Mouse (Mus musculus): ENCODE measurements around the gene Ankrd10. TPM values are rescaled to one million over a fixed set of nuclear protein-coding genes. Genes with fewer than 3 reads are reported as not detected.
"Not testable (repeated sequence)": the region's sequence is repeated elsewhere in the genome, so short reads cannot be mapped to it uniquely, and the experiment has no call there.

Ankrd10 gene
- 105 and 110 TPM in 2 replicates for polyA plus RNA-seq (2015; fragmentation: Nextera tagmentation; extraction: Ambion mirVana)

DNA sequence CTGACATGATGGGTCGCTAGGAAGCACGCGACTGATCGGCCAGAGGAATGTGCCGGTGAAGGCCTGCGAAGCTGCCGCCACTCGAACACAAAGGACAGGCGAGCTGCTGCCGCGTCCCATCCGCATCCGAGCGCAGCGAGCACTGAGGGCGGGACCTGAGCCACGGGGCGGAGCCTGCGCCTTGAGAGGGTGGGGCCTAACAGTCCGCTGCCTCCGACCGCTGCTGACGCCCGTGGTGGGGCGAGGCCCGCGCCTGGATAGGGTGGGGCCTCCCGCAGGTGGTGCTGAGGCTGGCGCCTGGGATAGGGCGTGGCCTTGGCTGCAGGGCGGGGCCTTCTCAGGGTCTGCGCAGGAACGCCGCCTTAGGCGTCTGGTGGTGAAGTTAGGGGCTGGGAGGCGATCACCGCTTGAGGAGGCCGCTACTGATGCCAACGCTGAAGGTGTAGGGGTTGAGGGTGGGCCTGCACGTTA lies at the start of gene Ankrd10:
Gene Ankrd10 (minus strand): TSS at position 147 of the 471 bp plus-strand sequence.
- DNase-seq (ENCODE audit: low spot score): peak; percentile 98

DNA sequence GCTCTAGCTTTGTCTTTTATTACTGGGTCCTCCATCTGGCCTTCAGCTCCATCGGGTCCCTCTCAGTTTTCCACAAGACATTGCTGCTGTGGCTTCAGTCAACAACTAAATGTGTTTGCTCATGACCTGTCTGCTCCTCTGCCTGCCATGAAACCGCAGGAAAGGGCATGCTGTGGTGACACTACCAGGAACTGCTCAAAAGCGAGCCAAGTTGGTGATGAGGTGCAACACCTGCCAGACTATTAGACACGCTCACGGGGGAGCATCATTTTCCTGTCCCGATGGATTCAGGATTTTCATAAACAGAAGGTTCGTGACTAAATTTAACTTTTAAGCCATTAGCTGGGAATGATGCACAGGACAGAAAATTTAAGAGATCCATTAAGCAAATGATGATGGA lies 49.0 kb upstream of the Ankrd10 start:
- no peak for DNase-seq (ENCODE audit: low spot score)

DNA sequence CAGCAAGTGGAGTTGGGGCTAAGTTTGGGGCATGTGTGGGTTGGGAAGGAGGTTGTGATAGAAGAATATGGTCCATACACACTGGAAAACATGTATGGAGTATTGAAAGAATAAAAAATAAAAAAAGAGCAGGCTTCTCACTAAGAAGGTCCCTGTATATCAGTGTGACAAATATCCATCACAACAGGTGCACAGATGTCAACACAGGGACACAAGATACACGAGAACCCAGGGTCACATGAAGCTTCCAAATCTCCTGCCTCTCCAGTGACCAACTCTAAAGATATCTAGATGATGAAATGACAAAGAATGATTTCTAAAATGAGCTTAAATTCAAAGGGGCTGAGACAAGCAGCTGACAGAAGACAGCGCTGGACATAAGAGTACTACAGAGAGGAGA lies 32.8 kb upstream of the Ankrd10 start:
- DNase-seq (ENCODE audit: low spot score): no peak

DNA sequence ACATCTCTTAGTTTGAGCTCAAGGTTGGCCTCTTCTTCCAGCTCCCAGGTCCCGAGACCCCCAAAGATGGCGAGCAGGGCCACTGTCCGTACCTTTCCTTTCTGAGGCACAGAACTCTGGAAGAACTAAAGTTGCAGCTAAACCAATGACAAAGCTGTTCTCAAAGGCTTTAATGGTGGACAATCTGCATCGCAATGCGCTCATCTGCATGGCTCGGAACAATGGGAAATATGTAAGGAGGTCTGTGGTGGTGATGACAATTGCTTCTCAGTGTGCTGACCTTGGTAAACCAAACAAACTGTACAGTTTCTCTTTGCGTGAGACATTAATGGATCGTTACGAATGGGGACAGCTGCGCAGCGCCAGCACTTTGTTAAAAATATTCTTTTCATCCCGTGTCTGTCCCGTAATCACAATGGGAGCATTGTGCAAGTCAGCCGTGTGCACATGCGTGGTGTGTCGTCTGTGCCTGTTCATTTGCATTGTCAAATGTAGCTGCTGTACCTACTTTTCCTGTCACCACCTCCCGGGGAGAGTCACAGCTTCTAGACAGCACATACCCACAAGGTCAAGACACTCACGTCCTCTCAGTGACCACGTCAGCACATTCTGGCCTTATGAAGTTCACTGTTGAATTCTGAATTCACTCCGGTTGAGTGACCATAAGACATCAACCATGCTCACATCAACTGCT lies 30.6 kb upstream of the Ankrd10 start:
- not testable (repeated sequence) for DNase-seq (ENCODE audit: low spot score)

DNA sequence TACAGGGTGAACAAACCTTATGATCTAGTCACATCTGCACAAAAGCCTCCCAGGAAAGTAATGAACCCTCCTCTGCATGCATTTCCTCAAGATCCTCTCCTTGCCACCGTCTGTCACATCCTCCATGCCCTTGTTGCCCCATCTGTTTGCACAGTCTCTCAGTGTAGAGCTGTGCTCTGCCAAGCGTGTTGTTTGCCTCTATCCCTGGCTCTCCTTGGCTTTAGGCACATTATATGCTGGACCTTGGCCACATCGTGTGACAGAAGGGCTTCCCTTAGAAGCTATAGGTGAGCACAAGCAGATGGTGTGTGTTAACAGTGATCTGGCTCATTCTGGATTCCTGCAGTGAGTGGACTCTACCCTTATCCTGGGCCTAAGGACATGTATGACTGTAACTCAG lies 26.4 kb upstream of the Ankrd10 start:
- no peak for DNase-seq (ENCODE audit: low spot score)

DNA sequence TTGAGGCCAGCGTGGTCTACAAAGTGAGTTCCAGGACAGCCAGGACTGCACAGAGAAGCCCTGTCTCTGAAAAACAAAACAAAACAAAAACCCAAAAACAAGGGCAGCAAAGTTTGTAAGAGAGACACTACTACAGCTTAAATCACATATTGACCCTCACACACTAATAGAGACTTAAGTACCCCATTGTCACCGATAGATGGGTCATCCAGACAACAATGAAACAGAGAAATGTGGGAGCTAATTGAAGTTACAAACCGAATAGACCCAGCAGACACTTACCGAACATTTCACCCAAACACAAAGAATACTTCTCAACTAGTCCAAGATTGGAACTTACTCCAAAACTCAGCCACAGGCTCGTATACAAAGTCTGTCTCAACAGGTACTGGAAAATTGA lies 14.5 kb upstream of the Ankrd10 start:
- DNase-seq (ENCODE audit: low spot score): no peak

DNA sequence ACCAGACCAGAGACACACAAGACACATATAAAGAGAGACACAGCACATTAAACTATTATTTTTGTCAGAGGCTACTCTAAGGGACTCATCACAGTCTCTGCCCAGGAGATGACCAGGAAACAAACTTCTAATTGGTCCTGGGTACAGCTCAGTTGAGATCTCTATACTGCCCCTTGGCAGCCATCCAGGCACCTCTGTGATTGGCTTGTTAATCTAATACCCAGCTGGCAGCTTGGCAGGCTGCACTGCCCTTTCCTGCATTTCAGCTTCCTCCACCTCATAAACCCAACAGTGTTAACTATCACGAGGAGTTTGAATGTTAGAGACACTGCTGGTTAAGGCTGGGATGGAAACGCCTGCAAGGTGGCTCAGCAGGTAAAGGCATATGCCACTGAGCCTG lies 7.6 kb upstream of the Ankrd10 start:
- no peak for DNase-seq (ENCODE audit: low spot score)

DNA sequence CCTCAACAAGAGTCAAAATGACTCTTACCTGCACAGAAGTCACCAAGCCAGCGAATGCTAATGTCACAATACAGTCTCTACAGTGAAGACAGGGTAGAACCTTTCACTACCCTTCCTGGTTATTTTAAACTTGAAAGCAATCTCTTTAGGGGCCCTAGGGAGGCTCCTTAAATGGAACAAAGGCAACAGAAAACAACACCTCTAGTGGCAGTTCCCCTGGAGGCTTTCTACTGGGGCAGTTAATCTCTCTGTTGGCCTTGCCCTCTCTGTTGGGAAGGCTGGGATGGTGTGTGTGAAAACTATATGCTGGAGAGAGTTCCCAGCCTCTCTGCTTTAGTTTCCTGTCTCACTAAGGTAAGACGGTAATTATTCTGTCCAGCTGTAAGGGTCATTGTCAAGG lies 5.0 kb upstream of the Ankrd10 start:
- no peak for DNase-seq (ENCODE audit: low spot score)

DNA sequence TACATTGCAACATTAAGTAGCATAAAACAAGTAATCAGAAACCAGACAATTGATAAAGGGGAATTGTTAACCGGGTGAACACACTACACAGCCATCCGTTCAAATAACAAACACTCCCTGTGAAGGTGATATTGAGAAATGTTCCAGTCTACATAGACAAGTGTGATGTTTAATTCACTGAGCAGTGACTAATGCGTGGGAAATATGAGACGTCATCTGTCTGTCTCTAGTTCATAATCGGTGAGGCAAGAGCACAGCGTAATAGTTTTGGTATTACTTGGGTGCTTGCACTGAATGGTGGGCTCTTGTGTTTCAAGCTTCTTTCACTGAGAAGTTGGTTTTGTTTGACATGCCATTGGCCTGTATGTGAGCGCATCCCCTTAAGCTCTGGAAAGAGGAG lies 2.0 kb upstream of the Ankrd10 start:
- DNase-seq (ENCODE audit: low spot score): no peak

DNA sequence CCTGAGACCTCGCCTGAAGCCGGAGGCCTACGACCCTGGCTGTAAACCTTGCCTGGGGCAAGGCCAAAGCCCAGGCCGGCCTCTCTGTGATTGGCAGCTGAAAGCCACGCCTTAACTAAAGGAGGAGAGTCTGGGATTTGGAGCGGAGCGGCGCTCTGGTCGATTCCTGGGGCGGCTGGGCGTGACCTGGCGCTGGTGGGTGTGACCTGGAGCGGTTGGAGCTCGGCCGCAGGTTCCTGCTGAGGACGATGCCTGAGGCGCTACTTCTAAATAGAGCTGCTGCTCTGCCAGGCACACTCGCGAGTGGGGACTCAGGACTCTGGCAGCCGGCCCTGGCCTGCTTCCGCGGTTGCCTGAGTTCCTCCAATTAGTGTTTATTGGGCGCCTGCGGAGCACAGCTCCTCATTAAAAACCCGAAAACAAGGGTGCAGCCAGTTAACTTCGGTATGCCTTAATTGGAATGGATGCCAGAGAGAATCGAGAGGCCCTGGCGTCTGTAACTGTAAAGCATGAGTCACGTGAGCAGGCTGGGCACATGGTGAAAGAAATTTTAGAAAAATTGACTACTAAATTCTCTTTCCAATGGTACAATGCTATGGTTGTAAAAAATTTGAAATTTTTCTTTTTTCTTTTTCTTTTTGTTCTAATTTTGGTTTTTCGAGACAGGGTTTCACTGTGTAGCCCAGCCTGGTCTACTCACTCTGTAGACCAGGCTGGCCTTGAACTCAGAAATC lies 934 bp upstream of the Ankrd10 start:
- peak; percentile 74 for DNase-seq (ENCODE audit: low spot score)

DNA sequence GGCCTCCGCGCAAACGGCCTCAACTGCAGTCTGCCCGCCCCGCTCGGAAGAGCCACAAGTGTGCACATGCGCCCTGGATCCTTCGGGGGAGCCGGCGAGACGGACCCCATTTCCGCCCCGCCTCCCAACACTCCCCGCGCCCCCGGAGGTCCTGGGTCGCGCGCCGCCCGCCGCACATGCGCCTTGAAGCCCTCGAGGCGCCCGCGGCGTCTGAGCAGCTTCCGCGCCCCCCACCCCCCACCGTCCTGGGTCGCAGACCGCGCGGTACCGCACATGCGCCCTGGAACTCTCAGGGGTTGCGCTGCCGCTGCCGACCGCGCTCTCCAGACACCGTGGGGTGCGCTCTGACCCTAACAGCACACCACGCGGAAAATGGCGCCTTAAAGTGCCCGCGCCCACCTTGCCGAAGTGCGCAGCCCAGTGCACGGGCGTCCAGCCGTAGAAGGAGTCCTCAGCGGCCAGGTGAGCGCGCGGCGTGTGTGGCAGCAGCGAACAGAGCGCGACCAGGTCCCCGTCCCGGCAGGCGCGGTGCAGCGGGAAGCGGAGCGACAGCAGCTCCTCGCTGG lies 462 bp downstream of the Ankrd10 start:
- DNase-seq (ENCODE audit: low spot score): peak; percentile 98

DNA sequence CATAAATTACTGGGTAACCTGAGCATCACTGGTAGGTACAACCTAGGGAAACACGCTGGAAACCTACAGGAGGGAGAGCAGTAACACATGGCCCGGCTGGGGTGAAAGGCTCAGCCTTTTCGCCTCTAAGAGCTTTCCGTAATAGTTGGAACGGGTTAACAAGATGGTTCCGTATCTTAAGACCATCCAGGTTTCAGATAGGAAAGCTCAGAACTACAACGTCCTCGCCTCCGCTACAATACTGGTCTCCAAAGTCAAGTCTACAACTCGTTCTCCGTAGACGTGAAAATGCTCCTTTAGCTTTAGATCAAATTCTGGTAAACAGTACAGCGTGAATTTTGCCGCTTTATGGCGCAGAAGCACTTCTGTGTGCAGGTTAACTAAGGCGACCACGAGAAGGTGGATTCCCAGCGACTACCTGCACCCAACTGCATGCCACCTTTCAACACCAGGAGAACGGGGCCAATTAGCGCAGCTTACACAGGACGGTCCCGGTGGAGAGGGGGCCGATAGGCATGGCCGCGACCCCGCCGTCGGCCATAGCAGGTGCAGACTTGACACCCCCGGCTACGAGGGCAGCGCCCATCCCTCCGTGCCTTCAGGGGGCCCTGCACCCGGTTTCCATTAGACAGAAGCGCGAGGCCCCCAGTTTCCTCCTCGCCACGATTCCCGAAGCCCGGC lies 1.1 kb downstream of the Ankrd10 start:
- DNase-seq (ENCODE audit: low spot score): no peak

DNA sequence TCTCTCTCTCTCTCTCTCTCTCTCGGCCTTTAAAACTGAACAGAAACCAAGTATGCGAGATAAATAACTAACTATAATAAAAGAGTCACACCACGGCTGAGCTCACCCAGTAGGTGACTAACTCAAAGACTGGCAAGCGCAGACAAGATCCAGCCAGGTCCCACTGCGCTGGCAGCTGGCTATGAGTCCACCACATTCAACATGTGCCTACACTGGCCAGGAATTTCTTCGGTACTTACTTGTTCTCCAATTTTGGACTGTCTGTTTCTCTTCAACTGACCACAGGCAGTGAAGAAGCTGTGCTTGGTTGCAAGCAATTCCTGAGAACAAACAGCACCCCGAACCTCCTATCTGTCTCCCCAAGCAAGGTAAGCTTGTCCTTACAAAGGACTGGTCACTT lies 2.1 kb downstream of the Ankrd10 start:
- no peak for DNase-seq (ENCODE audit: low spot score)

DNA sequence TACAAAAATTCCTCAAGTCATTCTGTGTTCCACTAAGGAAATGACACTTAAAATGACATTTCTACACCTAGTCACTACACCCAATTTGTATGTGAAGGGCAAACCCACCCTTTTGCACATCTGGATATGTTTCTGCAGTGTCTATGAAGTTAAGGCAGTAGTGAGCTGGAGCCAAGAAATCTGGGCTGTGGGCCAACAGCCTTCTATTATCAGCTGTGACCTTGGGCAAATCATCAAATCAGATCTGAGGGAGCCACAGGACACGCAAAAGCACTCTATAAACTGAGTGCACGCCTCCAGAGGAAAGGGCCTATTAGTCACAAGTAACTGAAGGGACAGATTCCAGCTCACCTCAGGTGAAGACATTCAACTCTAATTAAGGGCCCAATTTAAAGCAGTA lies 3.2 kb downstream of the Ankrd10 start:
- DNase-seq (ENCODE audit: low spot score): no peak

DNA sequence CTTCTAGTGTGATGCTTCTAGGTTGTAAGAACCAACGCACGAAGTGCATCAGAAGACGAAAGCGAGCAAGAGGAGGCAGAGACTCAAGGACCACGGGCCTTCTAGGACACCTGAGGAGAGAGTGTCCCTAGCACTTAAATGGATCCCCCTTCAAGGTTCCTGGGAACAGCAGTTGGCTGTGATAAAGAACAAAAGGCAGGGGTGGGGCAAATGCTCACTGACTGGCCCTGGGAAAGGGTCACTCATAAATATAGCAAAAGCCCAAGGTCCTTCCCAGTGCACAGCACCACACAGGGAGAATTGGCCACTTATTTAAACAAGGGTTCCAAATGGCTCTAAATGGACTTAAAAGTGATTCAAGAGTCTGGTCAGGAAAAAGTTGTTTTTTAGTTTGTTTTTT lies 6.4 kb downstream of the Ankrd10 start:
- no peak for DNase-seq (ENCODE audit: low spot score)

DNA sequence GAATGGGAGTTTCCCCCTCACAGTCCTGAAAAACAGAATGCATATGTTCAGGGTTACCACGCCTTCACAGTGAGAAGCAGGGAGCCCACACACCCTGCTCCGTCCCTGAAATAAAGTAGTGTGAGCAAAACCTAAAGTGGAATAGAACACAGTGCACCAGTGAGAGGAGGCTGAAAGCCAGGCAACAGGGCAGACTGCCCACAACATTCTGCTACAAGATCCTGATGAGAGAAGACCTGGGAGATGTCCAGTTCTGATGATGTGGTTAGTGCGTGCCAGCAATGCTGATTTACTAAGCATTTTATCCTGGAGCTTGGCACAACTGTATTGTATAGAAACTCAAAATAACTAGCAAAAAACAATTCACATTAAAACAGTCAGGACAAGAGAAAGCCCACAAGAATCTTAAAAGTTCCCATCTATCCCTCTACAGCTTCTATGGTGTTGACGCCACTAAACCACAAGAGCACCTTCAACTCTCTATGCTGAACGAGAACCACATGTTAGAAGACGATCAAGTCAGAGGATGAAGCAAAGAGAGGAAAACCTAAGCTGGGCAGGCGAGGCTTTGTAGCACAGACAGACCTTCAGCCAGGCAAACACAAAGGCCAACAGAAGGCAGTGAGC lies 6.9 kb downstream of the Ankrd10 start:
- DNase-seq (ENCODE audit: low spot score): no peak

DNA sequence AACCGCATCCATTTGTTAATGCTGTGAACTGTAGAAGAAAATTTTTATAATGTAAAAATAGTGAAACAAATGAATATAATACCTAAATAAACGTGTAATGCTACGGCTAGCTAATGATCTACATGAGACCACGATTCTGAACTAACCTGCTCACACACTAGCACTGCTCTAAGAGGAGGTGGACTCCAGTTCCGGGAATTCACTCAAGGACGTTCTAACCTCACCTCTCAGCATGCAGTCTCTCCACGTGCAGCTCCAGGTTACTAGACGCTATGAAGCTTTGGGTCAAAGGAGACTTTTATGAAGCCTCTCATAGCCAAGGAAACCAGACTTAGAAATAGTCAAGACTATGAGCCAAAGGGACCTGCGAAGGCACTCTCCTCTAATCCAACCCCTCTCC lies 7.8 kb downstream of the Ankrd10 start:
- DNase-seq (ENCODE audit: low spot score): no peak

DNA sequence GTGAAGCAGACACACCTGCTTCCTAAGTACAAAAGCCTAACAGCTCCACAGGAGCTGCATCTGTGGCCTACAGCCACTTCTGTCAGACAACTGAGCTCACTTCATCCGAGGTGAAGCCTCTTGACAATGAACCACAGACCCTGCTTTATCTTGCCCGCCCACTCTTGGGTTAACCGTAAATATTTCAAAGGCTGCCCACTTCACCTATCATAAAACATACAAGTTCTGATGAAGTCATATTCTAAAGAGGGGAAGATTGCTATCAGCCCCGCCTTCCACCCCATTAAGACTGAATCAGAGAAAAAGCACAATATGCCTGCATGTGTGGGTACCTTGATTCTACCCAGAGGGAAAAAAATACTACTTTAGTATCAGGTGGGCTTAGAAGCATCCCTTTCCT lies 10.5 kb downstream of the Ankrd10 start:
- DNase-seq (ENCODE audit: low spot score): no peak

DNA sequence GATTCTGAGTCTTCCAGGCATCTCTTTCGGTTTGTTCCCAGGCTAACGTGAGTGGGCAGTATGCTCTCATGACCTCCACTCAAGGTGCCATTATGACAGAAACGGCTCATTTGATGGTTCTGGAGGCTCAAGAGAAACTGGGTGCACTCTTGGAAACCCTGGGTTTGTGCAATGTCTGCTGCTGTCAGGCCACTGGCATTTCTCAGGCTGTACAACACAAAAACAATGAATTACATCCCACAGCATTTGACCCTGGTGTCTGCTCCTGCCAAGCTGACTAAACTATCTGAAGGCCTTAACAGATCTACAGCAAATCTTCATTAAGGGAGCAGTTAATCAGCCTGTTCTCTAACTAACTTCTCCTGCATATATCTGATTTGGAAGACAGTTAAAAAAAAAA lies 16.5 kb downstream of the Ankrd10 start:
- DNase-seq (ENCODE audit: low spot score): no peak

DNA sequence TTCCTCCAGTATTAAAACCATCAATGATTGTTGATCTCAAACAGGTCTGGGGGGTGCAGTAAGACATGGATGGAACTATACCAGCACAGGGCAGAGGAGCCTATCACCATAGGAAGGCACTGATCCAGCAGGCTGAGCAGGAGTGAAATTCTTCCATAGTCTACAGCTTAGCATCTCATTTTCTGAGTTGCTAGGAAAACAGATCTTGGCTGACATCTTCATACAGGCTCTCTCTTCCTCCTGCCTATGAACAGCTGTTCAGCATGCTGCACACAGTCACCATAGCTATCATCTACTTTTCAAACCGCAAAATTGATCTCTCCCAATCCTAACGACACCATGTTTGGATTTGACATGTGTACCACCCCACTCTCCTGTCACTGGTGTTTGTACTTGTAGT lies 17.5 kb downstream of the Ankrd10 start:
- DNase-seq (ENCODE audit: low spot score): no peak

DNA sequence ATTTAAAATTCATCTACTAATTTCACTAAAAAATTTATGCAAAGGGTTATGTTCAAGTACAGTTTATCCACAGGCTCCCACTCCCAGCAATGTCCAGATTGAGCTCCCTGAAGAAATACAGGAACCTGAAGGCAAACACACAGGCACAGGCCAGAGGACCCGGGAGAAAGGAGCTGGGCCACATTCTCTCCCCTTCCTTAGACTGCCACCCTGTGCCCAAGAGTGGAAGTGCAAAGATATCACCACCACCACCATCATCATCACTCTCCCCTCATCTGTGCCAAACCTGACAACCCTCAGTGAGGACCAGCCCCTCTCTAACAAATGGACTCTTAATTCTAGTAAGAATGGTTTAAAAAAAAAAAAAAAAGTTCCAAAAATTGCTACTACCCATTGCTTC lies 19.3 kb downstream of the Ankrd10 start:
- peak; percentile 50 for DNase-seq (ENCODE audit: low spot score)
